ENCODE assay signal across 13 mouse cellular contexts in genomic region chr19:14406603-14407002, GRCm38 (mm10).
A peak's percentile ranks its signal among the peaks of the same experiment; 100 is the strongest.
DNase-seq lines count a peak whose midpoint lies in the region.
"Had no signal": no experiment of that assay in that cellular context is flagged by ENCODE, and none has a peak within 500 bp of the region (broad histone marks: within the 10 kb centered on the region; RNA-seq: fewer than 3 reads in every experiment).

No protein-coding gene starts in this region.

- DNase-seq in layer of hippocampus, adult 9-11 months = peak; percentile 26
- DNase-seq in layer of hippocampus, adult 9-10 months (ENCODE audit: low spot score) = no peak
- peak; percentile 49 to 62 for DNase-seq in frontal cortex, adult 2 months (ENCODE audit: extremely low spot score in 1 of 2, low spot score in 1 of 2)
- peak; percentile 12 to 44 for DNase-seq in left cerebral cortex, adult 8-10 months (ENCODE audit: low spot score in 2 of 2)
- peak; percentile 42 for DNase-seq in right cerebral cortex, postnatal 25 days
- DNase-seq in spleen, postnatal 36 days (ENCODE audit: low spot score in 2 of 2) = no peak
- no peak for DNase-seq in cerebellum, adult 9-10 months
- no peak for DNase-seq in spleen, adult 12 weeks (ENCODE audit: low spot score)
- DNase-seq: cerebellum, postnatal 10 days; gastrocnemius, postnatal 36 days; lung, adult 18-20 months; lung, postnatal 36 days; thymus, adult 2 months had no signal

Comparison
In these comparisons a context has a peak if more than half of its experiments do, and no peak if none do; other contexts are left out.
1. DNase-seq: peak in layer of hippocampus, adult 9-11 months (single experiment), frontal cortex, adult 2 months (2 of 2), left cerebral cortex, adult 8-10 months (2 of 2) and right cerebral cortex, postnatal 25 days (single experiment); none in layer of hippocampus, adult 9-10 months (single experiment), spleen, postnatal 36 days (0 of 2), cerebellum, adult 9-10 months (single experiment) and spleen, adult 12 weeks (single experiment).